Mouse (Mus musculus) small intestine, adult 2 months (tissue): Measurements from ENCODE around the gene Stk32c.

Source experiments
- CTCF ChIP-seq: fragments of 200-500 bp; IDR thresholded peaks from 2 replicates; pipeline ENCODE4 v1.5.1; 2012; ENCODE audit warnings: low read depth, mild to moderate bottlenecking, control low read depth, inconsistent platforms, low read length, moderate library complexity, mixed read lengths; ENCODE audit not compliant: insufficient replicate concordance, insufficient read length; ENCODE audit errors: extremely low read depth
- POLR2A ChIP-seq: fragments of 200-500 bp; IDR thresholded peaks from 2 replicates; pipeline ENCODE4 v1.6.1; 2012; ENCODE audit warnings: low read depth, mild to moderate bottlenecking, control low read depth, inconsistent platforms, low read length, moderate library complexity

- TF ChIP-seq CTCF (peak; percentile 87; the same call in 1 of the 2 replicates), POLR2A (no peak)
These were observed 93.8 kb downstream of the Stk32c start for GRCm38 (mm10) chr7:139119152-139119774.
